Mouse (Mus musculus) liver, postnatal 0 days (tissue): ENCODE results near the gene Spen.

ENCODE experiments used
- CTCF ChIP-seq: sonication (generic); IDR thresholded peaks from 2 replicates; pipeline ENCODE4 v1.5.1; 2016; ENCODE audit warnings: antibody characterized with exemption, low read depth
- EP300 ChIP-seq: IDR thresholded peaks from 2 replicates; pipeline ENCODE4 v1.6.1; 2016; ENCODE audit warnings: antibody characterized with exemption, low read depth, mild to moderate bottlenecking

GRCm38 (mm10) chr4:141526936-141527650, 11.3 kb downstream of the Spen start:
- no peak for TF ChIP-seq CTCF
- TF ChIP-seq EP300: no peak
